Mouse (Mus musculus) cerebellum, adult 2 months (tissue): ENCODE data around the gene Lemd2. TPM values are rescaled to one million over a fixed set of nuclear protein-coding genes. Genes with fewer than 3 reads are reported as not detected.

Experiments
- DNase-seq, 2 experiments: peaks; one replicate each; pipeline ENCODE4 v3.0.0; 2021
- H3K27ac ChIP-seq: fragments of 200-500 bp; 2 replicates; pipeline ENCODE4 v1.5.1; 2012; ENCODE audit warnings: low read length, control low read depth, inconsistent platforms; ENCODE audit not compliant: insufficient read depth
- H3K27me3 ChIP-seq: fragments of 200-500 bp; 2 replicates; pipeline ENCODE4 v1.6.1; 2012; ENCODE audit warnings: inconsistent platforms, mild to moderate bottlenecking, low read length, moderate library complexity; ENCODE audit not compliant: control insufficient read depth, insufficient read depth
- H3K4me1 ChIP-seq: fragments of 200-500 bp; 2 replicates; pipeline ENCODE4 v1.6.1; 2011; ENCODE audit warnings: low read length; ENCODE audit not compliant: control insufficient read depth, insufficient read depth
- H3K4me3 ChIP-seq: fragments of 200-500 bp; replicated peaks from 2 replicates; pipeline ENCODE3; 2011; ENCODE audit warnings: mild to moderate bottlenecking, low read depth, low read length, control low read depth; ENCODE audit not compliant: insufficient read depth
- CTCF ChIP-seq: fragments of 200-500 bp; IDR thresholded peaks from 2 replicates; pipeline ENCODE4 v1.5.1; 2011; ENCODE audit warnings: low read depth, mild to moderate bottlenecking, control low read depth, low read length, moderate library complexity, borderline replicate concordance; ENCODE audit not compliant: insufficient read depth
- POLR2A ChIP-seq: fragments of 200-500 bp; IDR thresholded peaks from 2 replicates; pipeline ENCODE4 v1.6.1; 2011; ENCODE audit warnings: low read length, control low read depth, borderline replicate concordance; ENCODE audit not compliant: insufficient read depth
- WGBS: fragments of 180-500 bp; shearing (Covaris S2); methylation state at CpG from one replicate; pipeline ENCODE4 v1.1.7; 2018; 5-methylcytosine and 5-hydroxymethylcytosine counted together
- polyA plus RNA-seq: library from polyadenylated mRNA; depleted of rRNA; stranded (reverse); fragments of >200 nt; gene quantifications from 2 replicates; pipeline ENCODE4 v1.2.3, GENCODE M21; 2012

Gene Lemd2
- polyA plus RNA-seq, 1 experiment: 76.4 TPM

DNA sequence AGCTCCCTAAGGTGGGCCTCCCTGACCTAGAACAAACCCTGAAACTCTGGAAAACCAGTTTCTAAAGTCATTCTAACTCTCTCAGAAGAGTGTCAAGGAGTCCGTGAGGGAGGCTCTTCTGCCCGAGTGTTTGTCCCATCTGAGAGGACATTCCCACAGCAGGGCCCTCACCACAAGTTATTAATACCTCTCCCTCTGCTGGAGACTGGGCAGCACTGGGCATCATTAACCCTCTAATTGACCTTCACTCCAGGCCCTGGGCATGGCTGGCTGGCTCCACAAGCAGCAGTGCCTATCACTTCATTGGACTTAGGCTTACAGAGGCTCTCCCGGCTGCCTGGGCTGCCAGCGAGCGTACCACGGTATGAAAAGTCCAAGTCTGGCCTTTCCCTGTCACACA lies 45.8 kb downstream of the Lemd2 start:
- Histone ChIP-seq H3K4me3 (no peak overlapping the region), H3K4me1 (peaks cover 20% of the 10 kb centered on the region), H3K27me3 (no peaks in the 10 kb centered on the region), H3K27ac (no peak overlapping the region)
- TF ChIP-seq CTCF: no peak
- no peak for DNase-seq
- 78% methylated on average over 6 of the region's 6 CpGs for WGBS

DNA sequence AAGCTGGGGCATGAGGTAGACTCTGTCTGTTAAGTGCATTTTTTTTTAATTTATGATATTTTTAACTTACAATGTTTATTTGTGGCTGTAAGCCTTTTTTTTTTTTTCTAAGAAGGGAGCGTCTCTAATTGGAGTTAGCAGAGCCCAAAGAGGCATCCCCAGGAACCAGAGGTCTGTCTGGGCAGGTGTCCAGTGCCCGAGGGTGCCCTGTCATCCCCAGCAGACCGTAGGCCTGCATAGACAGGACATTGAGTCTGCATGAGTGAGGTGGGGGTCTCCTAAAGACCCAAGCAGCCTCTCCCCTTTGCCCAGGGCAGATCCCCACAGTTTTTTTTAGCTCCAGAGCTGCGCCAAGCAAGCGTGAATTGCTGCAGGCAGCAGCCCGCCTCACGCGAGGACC lies 48.5 kb downstream of the Lemd2 start:
- DNase-seq: no peak
- Histone ChIP-seq H3K4me3 (no peak overlapping the region), H3K4me1 (peaks cover 30% of the 10 kb centered on the region), H3K27ac (no peak overlapping the region), H3K27me3 (no peaks in the 10 kb centered on the region)
- no peak for TF ChIP-seq CTCF
- TF ChIP-seq POLR2A: no peak
- 81% methylated on average over 8 of the region's 8 CpGs for WGBS

DNA sequence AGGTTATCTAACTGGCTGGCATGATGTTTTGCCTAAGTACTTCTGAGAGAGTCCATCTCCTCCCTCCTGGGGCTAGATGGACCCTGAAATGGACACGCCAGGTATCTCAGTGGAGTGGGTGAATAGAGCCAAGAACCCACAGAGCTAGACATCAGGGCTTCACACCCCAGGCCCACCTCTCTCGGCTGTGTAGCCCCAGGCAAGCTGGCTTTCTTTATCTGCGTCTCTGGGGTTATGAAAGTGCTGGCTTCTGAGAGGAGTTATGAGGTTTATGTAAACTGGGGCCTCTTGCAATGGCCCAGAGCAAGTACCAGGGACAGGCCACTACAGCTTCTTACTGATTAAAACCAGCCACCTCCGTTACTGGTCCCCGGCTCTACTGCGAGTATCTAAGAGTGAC lies 49.4 kb downstream of the Lemd2 start:
- Histone ChIP-seq H3K27ac (peak overlapping the region; percentile 26; the same call in 1 of the 2 replicates), H3K4me1 (peaks cover 31% of the 10 kb centered on the region), H3K27me3 (no peaks in the 10 kb centered on the region), H3K4me3 (no peak overlapping the region)
- 78% methylated on average over 6 of the region's 6 CpGs for WGBS
- DNase-seq: no peak
- TF ChIP-seq POLR2A: no peak
- no peak for TF ChIP-seq CTCF

DNA sequence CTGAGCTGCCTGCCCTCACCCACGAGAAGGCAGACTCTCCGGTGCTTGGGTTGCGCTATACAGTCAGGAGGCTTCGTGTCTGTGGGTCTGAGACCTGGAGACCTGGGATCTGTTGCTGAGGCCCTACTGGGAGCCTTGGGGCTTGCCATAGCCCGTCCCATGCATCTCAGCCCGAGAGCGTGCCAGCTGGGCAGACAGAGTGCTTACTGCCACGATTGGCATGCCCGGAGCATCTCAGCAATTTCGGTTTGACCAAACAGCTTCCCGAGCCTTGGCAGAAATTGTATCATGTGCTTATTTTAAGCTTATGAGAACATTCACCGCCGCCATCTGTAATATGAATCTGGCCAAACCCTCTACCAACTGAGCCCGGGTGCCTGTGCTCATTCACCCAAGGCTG lies 50.0 kb downstream of the Lemd2 start:
- Histone ChIP-seq H3K4me3 (no peak overlapping the region), H3K4me1 (peaks cover 31% of the 10 kb centered on the region), H3K27me3 (no peaks in the 10 kb centered on the region), H3K27ac (peak overlapping the region; percentile 26)
- TF ChIP-seq POLR2A (no peak), CTCF (no peak)
- DNase-seq: peak; percentile 72 to 79
- WGBS: 17% methylated on average over 14 of the region's 14 CpGs

DNA sequence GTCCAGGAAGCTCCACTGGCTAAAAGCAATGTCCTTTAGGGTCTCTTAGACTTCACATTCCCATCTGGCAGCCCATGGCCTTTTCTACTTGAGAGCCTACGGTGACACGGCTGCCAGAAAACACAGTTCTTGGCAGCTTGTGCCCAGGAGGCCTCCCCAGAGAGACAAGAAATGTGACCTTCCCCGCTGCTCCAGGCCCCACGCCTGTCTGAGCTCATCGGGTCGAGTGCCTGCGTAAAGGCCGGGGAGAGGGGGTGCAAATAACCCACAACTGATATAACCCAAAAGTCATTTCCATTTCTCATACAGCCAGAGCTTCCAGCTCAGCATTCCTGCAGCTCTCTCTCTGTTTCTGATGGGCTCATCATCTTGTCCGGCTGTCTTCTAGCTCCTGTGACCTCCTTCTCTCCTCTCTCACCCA lies 50.5 kb downstream of the Lemd2 start:
- no peaks in the 10 kb centered on the region for H3K27me3 ChIP-seq
- peaks cover 31% of the 10 kb centered on the region for H3K4me1 ChIP-seq
- H3K4me3 ChIP-seq: no peak overlapping the region
- TF ChIP-seq POLR2A (no peak), CTCF (no peak)
- DNase-seq: peak; percentile 44 to 51
- peak overlapping the region; percentile 26 for H3K27ac ChIP-seq
- WGBS: 18% methylated on average over 9 of the region's 9 CpGs

DNA sequence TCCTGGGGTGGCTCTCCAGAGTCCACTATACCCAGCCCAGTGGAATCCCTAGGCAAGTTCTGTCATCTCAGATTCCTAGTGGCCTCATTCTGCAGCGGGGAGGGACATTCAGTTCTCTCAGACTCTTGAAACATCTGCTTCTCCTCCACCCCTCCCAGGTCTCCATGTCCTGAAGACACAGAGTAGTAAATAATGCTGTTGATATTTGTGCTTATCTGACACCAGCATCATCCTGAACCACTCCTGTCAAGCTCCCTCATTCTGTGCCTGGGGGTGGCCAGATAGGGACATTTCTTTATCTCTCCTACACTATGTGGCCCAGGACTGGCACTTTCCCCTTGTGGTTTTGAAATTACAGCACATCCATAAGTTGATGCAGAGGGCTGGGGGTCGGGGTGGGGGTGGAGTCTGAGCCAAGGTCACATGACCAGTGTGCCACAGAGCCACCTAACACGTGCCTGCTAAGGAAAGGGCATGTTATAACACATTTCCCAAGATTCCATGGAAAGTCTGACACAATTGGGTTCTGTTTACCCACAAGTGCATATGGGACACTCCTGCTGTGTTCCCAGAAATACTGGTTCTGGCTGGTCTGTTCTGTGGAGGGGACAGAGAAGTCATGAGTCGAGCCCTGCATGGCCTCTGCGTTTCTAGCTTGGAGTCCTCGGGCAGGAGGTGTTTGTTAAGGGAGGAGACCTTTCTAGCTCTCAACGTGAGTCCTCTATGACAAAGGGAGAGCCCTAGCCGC lies 51.1 kb downstream of the Lemd2 start:
- H3K27ac ChIP-seq: peak overlapping the region; percentile 26; the same call in 1 of the 2 replicates
- TF ChIP-seq POLR2A: no peak
- no peak for TF ChIP-seq CTCF
- H3K27me3 ChIP-seq: no peaks in the 10 kb centered on the region
- WGBS: 55% methylated on average over 8 of the region's 8 CpGs
- DNase-seq: no peak
- H3K4me1 ChIP-seq: peaks cover 31% of the 10 kb centered on the region
- no peak overlapping the region for H3K4me3 ChIP-seq

DNA sequence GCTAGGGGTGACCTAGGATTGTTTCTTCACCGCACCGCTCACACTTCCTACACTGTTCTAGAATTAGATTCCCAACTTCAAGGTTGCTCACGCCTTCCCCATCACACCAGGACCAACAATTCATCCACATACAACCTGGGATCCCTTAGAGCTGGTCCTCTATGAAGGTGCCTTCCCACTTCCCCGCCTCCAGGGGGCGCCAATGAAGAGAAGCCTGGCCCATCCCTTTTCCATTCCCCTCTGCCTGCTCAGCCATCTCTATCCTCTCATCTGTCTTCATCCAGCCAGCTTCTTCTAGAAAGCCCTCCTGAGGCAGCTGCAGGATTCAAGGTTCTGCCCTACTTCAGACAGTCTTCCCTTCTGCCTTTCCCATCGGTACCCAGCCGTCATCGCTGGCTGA lies 52.9 kb downstream of the Lemd2 start:
- no peak overlapping the region for H3K27ac ChIP-seq
- H3K4me1 ChIP-seq: peaks cover 31% of the 10 kb centered on the region
- no peak for DNase-seq
- H3K27me3 ChIP-seq: no peaks in the 10 kb centered on the region
- no peak overlapping the region for H3K4me3 ChIP-seq
- 77% methylated on average over 8 of the region's 8 CpGs for WGBS
- no peak for TF ChIP-seq POLR2A
- peak; percentile 48; the same call in 1 of the 2 replicates for TF ChIP-seq CTCF

DNA sequence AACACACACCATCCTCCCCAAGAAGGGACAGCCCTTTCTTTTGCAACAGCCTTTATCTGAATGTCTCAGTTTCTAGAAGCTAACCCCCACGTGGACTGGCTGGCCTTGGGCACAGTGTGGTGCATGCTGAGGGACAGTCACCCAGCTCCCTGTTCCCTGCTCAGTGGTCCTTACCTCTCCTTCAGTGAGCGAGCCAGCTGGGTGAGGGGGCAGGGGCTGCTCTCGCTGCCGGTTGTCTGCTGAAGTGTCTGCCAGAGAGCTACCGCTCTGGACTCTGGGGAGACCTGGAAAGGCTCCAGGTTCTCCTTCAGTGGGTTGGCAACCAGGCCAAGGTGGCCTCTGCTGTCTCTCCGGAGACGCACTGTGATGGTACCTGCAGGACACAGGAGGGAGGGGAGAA lies 53.4 kb downstream of the Lemd2 start:
- DNase-seq: no peak
- no peak overlapping the region for H3K27ac ChIP-seq
- H3K27me3 ChIP-seq: no peaks in the 10 kb centered on the region
- H3K4me3 ChIP-seq: no peak overlapping the region
- TF ChIP-seq POLR2A (no peak), CTCF (no peak)
- WGBS: 16% methylated on average over 7 of the region's 7 CpGs
- peaks cover 31% of the 10 kb centered on the region for H3K4me1 ChIP-seq
